Mouse (Mus musculus) frontal cortex, postnatal 14 days (tissue): Measurements from ENCODE around the gene Trpv5.

Source experiments
- DNase-seq, 2 experiments: peaks; one replicate each; pipeline ENCODE4 v3.0.0; 2022; ENCODE audit warnings: low spot score in 2 of 2

Gene Trpv5

DNA sequence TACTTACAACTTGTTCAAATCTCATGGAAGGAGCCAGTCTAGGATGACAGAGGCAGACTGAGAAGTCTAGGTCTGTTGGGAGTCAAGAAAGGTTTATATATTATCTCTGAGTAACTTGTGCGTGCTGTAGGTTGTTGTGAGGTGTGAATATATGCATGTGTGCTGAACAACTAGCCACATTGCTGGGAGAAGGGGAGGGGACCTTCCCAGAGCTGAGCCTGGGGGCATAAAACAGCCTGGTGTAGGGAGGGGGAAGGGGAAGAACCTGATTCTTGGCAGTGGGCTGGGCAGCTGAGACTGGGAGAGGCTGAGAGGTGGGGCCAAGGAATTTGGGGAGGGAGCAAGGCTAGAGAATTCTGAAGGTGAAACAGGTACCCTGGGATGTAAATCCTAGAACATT is at the start of gene Trpv5:
Gene Trpv5, minus strand, starts transcription at position 101 of the 400 bp plus-strand sequence.
- DNase-seq: no peak

DNA sequence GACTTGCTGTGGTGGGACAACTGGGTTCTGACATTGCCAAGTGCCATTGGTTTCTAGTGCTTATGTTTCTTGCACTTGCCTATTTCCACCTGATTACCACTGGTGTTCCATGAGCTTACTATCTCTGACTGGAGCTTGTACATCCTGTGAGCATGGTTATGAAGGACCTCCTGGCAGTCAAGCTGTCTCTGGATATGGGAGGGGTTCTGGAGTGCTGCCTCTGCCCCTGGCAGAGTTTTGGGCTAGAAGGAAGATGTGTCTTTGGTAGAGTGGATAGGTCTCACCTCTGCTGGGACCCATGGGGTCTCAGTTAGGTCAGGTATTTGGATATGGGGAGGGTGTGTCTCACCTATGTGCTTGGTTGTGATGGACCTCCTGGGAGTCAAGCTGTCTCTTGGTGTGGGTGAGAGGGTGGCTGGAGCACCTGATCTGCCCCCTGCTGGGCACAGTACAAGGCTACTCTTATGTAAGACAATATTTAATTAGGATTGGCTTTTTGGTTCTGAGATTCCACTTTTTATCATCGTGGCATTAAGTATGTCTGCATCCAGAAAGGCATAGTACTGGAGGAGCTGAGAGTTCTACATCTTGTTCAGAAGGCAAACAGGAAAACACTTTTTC is 47.5 kb upstream of the Trpv5 start:
- no peak for DNase-seq

DNA sequence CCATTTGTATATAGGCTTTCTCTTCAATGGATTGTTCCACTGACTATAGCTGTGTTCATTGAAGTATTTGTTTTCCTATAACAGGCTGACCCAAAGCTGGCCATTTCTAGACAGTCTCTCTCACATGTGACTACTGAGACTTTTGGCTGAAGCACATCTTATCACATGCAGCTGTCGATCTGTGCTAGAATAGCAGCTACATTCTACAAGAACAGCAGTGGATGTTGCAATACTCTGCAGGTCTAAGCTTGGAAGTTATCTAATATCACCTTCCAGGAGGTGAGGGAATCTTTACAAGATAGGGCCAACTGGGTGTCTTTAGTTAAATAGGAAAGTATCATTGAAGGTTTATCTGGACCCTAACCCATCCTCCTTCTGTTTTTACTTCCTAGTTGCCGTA is 40.9 kb upstream of the Trpv5 start:
- DNase-seq: no peak

DNA sequence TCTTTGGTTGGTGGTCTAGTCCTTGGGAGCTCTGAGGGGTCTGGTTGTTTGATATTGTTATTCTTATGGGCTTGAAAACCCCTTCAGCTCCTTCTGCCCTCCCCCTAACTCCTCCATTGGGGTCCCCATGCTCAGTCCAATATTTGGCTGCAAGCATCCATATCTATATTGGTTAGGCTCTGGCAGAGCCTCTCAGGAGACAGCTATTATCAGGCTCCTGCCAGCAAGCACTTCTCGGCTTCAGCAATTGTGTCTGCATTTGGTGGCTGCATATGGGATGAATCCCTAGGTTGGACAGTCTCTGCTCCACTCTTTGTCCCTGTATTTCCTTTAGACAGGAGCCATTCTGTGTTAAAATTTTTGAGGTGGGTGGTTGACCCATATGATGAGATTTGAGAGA is 29.7 kb upstream of the Trpv5 start:
- no peak for DNase-seq

DNA sequence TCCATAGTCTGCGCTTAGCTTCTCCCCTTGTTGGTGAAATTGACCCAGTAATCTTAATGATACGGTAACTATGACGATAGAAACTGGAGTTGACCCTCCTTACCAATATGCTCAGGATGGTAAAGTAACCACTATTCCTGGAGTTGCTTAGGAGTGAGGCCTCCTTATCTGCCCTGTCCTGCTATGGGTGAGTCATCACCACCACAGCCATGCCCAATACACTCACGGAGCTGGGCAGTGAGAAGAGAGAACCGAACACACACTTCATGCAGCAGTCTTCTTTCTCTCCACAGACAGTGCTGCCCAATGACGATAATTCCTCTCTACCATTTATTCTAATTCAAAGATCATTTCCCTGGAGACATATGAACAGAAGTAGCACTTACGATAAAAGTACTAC is 25.7 kb upstream of the Trpv5 start:
- DNase-seq: no peak

DNA sequence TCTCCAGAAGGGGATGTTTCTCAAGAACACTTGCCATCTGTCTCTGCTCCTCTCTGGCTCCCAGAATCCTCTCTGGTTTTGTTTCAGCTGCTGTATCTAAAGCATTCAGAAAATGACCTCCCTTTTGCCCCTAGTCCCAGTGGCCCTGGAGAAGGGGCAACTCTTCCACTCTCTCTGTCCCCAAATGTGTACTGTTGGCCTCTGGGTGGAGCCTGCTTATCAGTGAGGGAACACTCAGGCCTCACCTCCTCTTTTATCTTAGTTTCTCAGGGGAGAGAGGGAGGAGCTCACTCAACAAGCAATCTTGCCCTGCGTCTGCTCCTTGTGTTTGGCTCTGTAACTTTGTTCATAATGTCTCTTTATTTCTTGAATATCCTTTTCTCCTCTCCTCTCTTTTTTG is 23.6 kb upstream of the Trpv5 start, which contains the start of gene Kel:
Gene Kel, minus strand, starts transcription at position 217 of the 400 bp plus-strand sequence.
- no peak for DNase-seq

DNA sequence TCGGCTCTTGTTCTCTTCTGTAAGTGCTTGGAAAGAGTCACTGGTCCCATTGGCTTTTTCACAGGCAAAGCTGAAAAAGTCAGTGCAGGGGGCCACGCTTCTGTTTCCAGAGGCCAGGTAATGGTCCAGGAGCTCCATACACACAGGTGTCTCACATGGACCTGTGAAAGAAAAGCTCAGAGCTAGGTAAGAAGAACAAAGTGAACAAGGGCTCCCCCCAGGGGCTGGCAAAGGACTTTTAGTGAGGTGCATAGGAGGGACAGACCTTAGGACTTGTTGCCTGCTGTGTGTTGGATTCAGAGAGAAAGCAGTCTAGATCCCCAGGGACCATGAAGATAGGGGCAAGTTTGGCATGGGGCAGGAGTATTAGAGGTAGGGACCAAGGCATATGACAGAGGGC is 22.4 kb upstream of the Trpv5 start:
- no peak for DNase-seq

DNA sequence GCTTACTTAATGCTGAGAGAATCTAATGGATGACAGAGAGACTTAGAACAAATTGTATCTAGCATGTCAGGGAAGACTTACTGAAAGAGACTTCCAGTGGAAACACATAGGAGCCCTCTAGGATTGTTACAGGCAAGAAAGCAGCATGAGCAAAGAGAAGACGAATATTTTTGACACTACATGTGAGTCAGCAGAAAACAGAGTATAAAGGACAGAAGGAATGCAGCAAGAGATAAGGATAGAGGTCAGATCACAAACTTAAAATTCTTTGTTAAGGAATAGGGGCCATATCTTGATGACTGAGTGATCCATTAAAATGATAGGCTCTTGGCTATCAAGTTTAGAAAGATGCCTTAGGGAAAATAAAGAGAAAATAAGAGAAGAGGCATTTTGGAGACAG is 20.7 kb upstream of the Trpv5 start:
- DNase-seq: no peak

DNA sequence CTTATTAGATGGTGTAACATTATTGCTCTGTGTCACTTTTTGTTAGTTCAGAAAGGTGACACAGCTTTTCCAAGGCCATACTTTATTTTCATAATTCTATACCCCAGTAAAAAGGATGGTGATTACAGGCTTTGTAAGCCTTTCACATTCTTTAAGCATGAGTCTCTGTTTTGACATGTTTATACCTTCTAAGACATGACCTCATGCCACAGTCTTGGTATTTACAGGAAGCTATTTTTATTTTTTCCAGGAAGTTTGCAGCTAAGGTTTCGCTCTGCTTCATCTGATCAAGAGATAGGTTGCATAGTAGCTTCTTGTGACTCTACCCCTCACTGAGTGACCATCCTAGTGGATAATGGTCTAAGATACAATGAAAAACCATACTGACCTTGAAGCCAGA is 13.8 kb upstream of the Trpv5 start:
- no peak for DNase-seq

DNA sequence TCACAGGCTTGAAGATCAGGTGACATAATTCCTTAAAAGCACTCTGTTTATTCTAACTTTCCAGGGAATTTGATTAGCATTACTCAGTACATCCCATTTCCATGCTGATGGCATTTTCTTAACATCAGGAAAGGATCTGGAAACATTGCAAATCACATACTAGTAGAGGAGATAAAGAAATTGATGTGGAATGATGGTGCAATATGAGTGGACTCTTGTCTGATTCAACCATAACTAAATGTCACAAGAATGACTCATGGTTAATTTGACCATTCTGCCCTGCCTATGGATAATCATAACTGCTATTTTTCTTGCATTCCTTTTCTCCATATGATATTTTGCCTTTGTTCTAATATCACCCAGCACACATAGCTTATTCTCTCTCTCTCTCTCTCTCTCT is 11.6 kb upstream of the Trpv5 start:
- DNase-seq: no peak

DNA sequence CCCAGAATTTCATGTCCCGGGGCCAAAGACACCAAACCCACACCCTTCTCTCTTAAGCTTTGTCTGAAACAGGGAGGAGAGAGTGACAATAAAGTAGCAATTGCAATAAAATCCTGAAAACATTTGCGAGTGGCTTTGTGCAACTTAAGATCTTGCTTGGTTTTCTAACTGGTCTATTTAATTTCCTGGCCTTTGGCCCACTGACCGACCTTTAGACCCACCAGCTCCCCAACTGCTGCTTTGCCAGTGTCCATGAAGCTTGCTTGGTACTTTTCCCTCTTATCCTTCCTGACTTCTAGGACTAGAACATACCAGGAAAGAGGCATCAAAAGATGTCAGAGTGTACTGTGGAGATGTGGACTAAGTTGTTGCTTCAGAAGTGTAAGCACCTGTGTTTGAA is 5.0 kb upstream of the Trpv5 start:
- no peak for DNase-seq

DNA sequence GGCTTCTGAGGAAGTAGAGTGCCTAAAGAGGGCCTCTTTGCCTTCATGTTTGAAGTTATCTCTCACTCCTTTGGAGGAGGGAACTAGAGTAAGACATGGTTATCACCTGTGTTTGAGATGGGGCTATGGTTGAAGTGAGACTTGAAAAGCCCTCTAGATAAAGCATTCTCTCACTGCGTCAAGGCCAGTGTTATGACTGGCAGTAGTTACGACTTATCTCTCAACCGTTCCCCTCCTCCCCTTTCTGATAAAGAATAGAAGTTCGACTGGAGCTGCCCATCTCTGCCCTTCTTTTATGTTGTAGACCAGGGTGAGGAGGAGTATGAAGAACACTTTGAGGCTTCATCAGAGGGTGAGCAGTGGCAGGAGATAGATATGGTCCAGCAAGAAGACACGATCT is 4.3 kb upstream of the Trpv5 start:
- DNase-seq: no peak

DNA sequence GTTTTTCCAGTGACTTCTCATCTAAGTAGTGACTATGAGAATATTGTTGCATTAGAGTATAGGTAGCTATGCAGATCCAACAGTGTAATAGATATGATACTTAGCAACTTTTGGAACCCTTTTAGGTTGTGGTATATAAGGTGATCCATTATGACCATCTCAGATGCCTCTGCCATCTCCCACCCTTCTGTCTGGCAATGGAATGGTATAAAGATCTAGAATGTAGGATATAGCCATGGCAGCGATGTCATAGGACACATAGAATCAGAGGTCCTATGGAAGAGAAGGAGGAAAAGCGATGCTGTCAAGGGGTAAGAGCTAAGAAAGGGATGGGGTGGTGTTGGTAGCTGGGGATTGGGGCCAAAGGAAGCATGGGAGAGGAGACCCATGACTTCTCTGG is 3.6 kb upstream of the Trpv5 start, which contains the start of gene Llcfc1:
Gene Llcfc1, plus strand, starts transcription at position 301 of the 400 bp plus-strand sequence.
- no peak for DNase-seq

DNA sequence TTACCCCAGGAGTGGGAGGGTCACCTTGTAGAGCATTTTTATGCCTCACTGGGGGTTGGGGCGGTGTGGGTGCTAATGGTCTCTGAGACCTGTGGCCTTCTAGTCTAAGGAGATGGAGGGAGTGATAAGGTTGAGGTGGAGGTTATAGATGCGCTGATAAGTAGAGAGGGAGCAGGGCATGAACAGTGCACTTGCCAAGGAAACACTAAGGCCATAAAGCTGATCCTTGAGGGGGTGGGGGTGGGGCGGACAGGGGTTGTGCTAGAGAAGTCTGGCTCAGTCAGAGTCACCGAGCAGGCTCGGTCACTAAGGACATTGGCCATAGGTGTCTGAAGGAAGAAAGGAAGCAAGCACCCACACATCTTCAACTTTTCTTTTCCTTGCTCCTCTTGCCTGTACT is 1.1 kb upstream of the Trpv5 start:
- DNase-seq: no peak

DNA sequence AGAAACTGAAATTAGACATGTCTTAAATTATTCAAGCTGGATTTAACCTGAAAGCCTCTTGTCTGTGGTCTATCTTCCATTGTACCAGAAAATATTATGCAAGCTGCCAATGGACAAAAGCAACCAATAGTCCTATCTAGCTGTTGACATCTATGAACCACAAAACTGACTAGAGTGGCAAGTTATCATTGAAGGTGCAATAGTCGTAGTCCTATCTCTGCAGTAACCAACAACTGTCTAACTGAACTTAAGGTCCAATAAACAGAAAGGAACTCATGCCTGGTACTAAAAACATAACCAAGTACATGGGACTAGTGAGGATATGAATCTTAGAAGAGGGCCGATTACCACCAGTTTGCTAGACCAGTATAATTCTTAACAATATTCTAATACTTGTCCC is 4.0 kb downstream of the Trpv5 start:
- DNase-seq: no peak

DNA sequence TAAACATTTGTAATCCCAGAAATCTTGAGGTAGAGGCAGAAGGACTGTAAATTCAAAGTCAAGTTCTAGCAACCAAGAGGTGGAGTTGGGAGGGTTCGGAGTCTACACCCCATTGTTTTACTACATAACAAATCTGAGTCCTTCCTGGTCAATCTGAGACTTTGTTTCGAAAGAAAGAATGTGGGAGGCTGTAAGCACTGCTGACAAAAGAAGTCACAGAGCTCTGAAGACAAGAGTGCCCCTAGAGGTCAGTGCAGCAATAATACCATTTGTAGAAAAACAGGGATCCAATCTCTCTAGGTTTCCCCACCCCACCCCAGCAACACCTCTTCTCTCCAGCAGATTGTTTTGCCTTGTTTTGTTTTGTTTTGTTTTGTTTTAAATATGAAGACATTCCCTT is 18.2 kb downstream of the Trpv5 start:
- no peak for DNase-seq

DNA sequence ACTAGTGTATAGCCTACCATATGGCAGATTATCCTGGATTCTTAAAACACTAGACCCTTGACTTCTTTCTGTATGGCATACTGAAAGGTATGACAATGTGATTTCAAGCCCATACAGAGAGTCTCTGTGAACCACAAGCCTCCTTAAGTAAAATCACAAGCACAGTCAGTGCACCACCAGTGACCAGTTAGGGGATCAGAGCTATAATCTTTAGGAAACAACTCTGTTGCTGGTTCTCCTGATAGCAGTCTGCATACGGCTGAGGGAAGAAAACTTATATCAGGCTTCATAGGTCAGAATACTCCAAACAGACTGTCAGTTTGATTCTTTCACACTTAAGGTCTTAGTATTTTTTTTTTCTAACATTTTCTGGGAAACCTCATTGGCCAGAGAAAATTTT is 22.1 kb downstream of the Trpv5 start:
- no peak for DNase-seq

DNA sequence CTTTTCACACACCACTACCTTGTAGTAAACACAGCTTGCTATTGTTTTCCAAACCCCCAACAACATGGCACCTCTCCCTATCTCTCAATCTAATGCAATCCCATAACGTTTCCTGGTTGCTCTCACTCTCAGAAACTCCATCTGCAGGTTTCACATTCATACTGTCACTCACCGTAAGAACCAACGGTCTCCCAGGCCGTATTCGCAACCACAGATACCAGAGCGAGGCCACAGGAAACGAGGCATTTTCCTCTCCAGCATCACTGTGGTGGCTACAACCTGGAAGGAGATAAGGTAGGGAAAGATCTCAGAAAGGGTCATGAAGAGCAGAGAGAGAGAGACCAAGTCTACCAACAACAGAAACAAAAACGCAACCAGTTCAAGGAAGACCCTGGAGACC is 25.9 kb downstream of the Trpv5 start:
- DNase-seq: no peak

DNA sequence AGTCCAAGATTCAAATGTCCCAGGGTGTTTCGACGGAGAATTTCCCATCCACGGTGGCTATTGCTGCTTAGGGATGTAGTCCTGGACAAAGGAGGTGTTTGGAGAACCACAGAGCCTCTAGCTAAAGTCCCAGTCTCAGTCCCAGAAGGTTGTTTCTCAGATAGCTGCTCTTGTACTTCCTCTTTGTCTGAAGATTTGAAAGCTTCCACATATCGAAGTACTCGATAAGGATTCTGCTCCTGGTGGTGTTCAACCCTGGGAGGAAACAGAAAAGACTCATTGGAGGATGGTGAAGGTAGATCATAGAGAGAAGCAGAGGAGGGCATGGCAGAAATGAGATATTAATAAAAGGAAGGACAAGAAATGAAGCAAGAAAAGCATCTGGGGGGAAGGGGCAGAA is 27.4 kb downstream of the Trpv5 start:
- DNase-seq: no peak

DNA sequence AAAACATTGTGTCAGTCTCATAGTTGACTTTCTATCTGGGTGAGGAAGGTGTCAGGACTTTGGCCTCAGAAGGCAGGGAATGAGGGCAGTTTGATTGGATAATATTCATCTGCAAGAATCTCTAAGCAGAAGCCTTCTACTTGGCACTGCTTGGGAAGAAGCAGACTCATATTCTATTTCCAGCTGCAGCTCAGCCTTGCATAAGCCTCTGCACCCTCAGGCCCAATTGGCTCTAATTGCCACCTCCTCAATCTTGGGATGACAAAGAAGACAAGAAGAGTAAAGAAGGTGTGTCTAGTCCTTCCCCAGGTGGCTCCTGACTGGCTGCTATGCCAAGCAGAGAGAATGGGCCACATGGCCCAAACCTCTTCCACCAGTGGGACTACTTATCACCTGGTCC is 33.9 kb downstream of the Trpv5 start:
- DNase-seq: no peak

DNA sequence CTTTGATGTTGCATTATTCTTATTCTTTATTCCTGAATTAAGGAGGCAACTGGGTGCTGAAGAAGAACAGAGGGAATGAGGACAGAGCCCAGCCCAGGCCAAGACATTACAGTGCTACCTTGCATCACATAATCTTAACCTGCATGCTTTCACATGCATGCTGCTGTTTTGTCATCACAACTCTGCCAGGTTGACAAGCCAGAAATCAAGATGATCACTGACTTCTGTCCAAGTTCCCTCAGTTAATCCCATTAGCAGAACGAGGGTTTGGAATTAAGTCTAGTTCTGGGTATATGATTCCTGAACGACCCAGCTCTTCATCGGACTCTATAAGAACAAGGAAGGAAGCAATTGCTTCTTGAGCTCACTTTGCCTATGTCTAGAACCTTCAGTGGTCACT is 34.3 kb downstream of the Trpv5 start:
- no peak for DNase-seq

DNA sequence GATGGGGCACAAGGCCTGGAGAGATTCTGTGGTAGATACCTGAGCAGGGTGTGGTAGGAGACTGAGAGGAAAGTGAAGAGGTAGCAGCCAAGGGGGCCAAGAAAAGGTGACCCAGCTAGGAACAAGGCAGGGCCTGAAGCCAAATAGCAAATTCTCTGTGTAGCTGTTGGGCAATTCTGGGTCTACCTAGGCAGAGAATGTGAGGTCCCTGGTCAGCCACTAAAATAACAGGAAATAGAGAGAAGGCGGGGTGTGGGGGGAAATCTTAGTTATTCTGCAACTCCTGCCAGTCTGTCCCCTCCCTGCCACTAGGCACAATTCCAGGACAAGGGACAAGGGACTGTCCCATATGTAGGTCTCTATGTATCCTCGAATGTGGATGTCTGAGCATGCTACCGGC is 37.3 kb downstream of the Trpv5 start:
- DNase-seq: no peak

DNA sequence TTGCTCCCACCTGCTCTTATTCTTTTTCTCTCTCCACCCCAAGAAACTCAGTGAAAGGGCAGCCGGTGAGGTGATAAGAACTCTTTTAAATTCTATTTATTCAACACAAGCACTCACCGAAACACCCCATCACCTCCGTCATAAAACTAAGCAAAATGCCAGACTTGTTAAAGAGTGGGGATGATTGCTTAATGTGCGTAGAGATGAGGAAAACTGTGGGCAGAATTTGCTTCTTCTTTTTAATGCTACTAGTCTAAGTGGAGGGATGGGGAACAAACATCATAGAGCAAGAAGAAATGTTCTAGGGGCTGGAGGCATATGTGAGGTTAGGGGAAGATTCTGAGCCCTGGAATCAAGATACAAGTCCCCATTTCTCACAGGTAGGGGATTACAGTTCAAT is 37.8 kb downstream of the Trpv5 start:
- no peak for DNase-seq

DNA sequence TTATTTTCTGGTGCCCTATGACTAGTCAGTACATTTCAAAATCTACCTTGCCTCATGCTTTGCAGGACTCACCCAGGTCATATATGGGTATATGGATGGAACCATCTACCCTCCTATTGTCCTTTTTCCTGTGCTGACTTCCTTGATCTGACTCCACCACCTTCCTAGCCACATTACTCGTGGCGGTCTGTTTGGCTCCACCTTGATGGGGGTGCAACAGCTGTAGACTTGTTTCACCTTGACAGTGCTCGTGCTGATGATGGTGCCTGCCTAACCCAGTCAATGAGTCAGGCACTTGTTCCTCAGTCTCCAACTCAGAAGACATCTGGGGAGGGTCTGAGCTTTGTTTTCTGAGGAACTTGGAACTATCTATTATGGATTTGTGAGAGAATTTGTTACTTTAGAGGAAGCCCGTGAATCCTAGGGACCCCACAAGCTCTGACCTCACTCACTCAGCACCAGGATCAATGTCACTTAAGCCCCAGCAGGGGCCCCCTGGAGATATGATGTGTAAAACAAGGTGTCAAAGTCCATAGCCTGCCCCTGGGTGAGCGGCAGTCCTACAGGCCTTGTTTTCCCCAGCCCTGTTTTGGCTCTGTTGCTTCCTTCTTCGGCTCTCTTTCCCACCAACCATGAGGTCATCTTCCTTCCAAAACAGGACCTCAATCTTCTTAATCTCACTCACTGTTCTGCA is 39.2 kb downstream of the Trpv5 start:
- DNase-seq: no peak
